Mouse (Mus musculus): ENCODE measurements around the gene Ppp1r12b.

DNA sequence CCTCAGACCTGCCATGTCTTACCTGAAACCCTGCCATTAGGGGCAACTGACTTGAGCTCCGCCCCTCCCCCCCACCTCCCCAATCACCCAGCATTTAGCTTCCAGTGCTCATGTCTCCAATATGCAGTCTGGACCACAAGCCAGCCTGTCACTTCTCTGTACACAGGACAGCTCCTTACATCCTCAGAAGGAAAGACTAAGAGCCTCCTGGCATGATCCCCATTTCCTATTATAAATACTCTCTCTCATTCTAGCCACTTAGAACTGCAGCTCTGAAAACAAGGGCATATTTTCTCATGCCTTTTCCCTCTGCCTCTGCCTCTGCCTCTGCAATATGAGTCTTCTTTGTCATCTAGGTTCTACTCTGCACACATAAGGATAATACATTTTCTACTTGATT, 159.7 kb downstream of the Ppp1r12b start:
- TF ChIP-seq POLR2A (IDR thresholded peaks at IDR 0.05; ENCODE audit: extremely low read depth, insufficient read depth, low read length) (no peak), CTCF (IDR thresholded peaks at IDR 0.05; ENCODE audit: low read depth, low read length) (no peak)

Measured in liver, adult 2 months (tissue).